Mouse (Mus musculus): Measurements from ENCODE around the gene Pla2g4a.
A peak's percentile ranks its signal among the peaks of the same experiment; 100 is the strongest.

Pla2g4a gene

GRCm38 (mm10) chr1:149960734-149961424, at the start of gene Pla2g4a:
Gene Pla2g4a, minus strand, starts transcription at chr1:149961290.
- DNase-seq (ENCODE audit: low read depth) = peak; percentile 86

- no peak for DNase-seq (ENCODE audit: low read depth)
Observed at GRCm38 (mm10) chr1:150010629-150010979, 49.5 kb upstream of the Pla2g4a start.

GRCm38 (mm10) chr1:150009968-150010628, 49.0 kb upstream of the Pla2g4a start:
- no peak for DNase-seq (ENCODE audit: low read depth)

GRCm38 (mm10) chr1:150009134-150009533, 48.0 kb upstream of the Pla2g4a start:
- no peak for DNase-seq (ENCODE audit: low read depth)

- DNase-seq (ENCODE audit: low read depth) = peak; percentile 38
Observed at GRCm38 (mm10) chr1:149975626-149976025, 14.5 kb upstream of the Pla2g4a start.

GRCm38 (mm10) chr1:149965826-149966225, 4.7 kb upstream of the Pla2g4a start:
- DNase-seq (ENCODE audit: low read depth) = peak; percentile 73

GRCm38 (mm10) chr1:149961425-149962303, 574 bp upstream of the Pla2g4a start:
- DNase-seq (ENCODE audit: low read depth) = no peak

- DNase-seq (ENCODE audit: low read depth) = peak; percentile 37
Observed at GRCm38 (mm10) chr1:149960251-149960650, 839 bp downstream of the Pla2g4a start.

GRCm38 (mm10) chr1:149959069-149959468, 2.0 kb downstream of the Pla2g4a start:
- DNase-seq (ENCODE audit: low read depth) = no peak

- peak; percentile 60 for DNase-seq (ENCODE audit: low read depth)
Observed at GRCm38 (mm10) chr1:149955482-149955881, 5.6 kb downstream of the Pla2g4a start.

GRCm38 (mm10) chr1:149954026-149954425, 7.1 kb downstream of the Pla2g4a start:
- DNase-seq (ENCODE audit: low read depth) = no peak

- DNase-seq (ENCODE audit: low read depth) = no peak
Observed at GRCm38 (mm10) chr1:149952050-149952449, 9.0 kb downstream of the Pla2g4a start.

GRCm38 (mm10) chr1:149950656-149951055, 10.4 kb downstream of the Pla2g4a start:
- no peak for DNase-seq (ENCODE audit: low read depth)

- no peak for DNase-seq (ENCODE audit: low read depth)
Observed at GRCm38 (mm10) chr1:149950254-149950653, 10.8 kb downstream of the Pla2g4a start.

GRCm38 (mm10) chr1:149949334-149949733, 11.8 kb downstream of the Pla2g4a start:
- DNase-seq (ENCODE audit: low read depth) = peak; percentile 62

- DNase-seq (ENCODE audit: low read depth) = no peak
Observed at GRCm38 (mm10) chr1:149948066-149948825, 12.8 kb downstream of the Pla2g4a start.

GRCm38 (mm10) chr1:149946993-149947392, 14.1 kb downstream of the Pla2g4a start:
- no peak for DNase-seq (ENCODE audit: low read depth)

GRCm38 (mm10) chr1:149946432-149946831, 14.7 kb downstream of the Pla2g4a start:
- DNase-seq (ENCODE audit: low read depth) = no peak

GRCm38 (mm10) chr1:149943611-149944010, 17.5 kb downstream of the Pla2g4a start:
- peak; percentile 66 for DNase-seq (ENCODE audit: low read depth)

GRCm38 (mm10) chr1:149940301-149940700, 20.8 kb downstream of the Pla2g4a start:
- no peak for DNase-seq (ENCODE audit: low read depth)

GRCm38 (mm10) chr1:149939261-149940032, 21.6 kb downstream of the Pla2g4a start:
- DNase-seq (ENCODE audit: low read depth) = no peak
